Mouse (Mus musculus): ENCODE data around the gene Spaar.
A peak's percentile ranks its signal among the peaks of the same experiment; 100 is the strongest.

Gene Spaar

DNA sequence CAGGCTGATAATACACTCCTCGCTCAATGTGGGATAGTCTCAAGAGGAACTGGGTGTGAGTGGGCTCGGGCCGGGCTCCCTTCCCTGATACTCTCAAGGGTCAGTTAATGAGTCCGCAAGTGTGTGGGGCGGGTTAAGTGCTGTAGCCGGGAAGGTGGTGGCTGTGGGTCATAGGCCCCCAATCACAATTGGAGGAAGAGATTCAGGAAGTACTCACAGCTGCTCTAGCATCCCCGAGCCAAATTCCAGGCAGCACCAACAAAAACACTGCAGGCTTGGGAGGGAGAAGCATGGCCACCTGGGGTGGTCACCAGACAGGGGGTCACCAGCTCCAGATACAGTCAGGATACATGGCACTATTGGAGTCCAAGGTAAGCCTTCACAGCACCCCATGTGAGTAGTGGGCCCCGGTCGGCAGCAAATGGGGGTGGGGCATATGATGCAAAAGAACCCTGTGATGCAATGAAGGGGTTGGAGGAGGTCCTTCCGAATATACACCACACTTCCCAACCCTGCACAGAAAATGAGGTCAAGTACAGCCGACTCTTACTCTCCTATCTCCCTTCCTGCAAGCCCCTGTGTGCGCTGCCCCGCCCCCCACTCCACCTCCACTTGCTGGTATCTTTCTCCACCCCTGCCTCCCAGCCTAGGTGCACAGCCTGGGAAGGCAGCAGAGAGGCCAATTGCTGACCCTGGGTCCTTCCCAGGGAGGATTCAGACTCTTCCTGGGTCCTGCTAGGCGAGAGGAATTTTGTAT lies at the start of gene Spaar:
Gene Spaar (plus strand): TSS at position 241 of the 757 bp plus-strand sequence.
- DNase-seq = peak; percentile 58 to 71

DNA sequence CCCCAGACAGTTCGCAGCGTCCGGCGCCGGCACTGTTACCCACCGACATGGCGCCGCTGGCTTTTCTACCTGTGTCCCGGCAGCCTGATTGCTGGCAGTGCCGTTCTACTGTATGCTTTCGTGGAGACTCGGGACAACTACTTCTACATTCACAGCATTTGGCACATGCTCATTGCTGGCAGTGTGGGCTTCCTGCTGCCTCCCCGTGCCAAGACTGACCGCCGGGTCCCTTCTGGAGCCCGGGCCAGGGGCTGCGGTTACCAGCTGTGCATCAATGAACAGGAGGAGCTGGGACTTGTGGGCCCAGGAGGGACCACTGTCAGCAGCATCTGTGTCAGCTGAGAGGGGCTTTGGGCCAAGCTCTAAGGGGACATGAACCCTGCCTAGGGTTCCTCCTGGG lies 39.8 kb upstream of the Spaar start:
- no peak for DNase-seq

DNA sequence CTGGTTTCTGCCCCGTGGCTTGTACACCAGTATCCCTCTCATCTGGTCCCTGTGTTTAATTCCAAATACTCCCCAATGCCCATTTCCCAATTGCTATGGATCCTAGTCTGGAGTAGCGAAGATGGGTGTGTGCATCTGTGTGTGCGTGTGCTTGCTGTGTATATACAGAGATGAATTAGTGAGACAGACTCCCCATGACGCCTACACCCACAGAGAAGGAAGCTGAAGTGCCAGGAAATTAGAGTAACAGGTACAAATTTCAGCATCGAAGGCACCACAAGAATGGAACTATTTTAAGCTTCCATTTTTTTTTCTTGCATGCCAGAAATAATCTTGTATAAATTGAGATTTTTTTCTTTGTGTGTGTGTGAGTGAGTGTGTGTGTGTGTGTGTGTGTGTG lies 38.8 kb upstream of the Spaar start:
- no peak for DNase-seq

DNA sequence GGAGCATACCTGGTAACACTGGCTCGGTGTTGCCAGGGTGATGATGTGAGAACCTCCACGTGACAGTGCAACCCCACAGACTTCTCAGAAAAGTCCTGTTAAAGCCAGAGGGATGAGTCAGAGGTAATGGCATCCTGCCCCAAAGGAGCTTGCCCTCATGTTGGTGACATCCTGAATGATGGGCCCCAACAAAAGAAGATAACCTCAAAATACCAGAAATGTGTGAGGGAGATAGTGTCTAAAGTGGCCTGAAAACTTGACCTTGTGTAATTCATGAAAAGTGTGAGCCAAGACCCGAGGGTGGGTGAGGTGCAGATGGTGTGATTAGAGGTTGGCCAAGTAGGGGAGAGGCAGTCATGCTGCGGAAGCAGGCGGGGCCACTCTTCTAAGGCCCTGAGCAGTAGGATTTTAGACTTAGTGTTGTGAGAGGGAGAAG lies 36.0 kb upstream of the Spaar start:
- no peak for DNase-seq

DNA sequence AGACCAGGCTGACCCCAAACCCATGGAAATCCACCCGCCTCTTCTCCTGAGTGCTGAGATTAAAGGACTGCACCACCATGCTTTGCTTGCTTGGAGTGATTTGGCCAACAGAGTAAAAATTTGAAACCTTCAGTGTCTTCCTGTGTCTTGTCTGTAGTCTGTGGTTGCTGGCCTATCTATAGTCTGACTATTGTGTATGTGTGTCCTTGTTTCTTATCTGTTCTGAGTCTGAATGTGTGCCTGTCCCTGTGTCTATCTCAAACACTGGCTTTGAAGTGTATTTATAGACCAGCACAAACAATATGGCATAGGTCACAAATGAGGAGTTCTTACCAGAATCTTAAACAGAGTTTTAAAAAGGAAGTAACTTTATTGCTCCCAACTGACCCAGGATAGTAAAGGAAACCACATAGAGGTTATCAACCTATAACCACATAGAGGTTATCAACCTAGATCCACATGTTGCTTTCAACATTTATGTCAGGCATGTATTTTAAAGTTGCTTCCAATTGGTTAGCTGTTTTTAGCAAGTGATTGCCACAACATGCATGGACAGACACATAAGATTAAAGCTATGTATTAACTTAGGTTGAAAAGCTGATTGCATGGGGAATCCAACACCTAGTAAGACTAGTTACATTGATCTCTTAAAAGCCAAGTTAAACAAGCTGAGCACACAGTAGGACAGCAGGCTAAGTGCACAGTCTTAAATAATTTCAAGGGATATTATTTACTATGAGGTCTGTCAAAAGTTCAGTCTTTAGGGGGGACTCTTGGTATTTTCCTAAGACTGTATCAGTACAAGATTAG lies 35.2 kb upstream of the Spaar start:
- no peak for DNase-seq

DNA sequence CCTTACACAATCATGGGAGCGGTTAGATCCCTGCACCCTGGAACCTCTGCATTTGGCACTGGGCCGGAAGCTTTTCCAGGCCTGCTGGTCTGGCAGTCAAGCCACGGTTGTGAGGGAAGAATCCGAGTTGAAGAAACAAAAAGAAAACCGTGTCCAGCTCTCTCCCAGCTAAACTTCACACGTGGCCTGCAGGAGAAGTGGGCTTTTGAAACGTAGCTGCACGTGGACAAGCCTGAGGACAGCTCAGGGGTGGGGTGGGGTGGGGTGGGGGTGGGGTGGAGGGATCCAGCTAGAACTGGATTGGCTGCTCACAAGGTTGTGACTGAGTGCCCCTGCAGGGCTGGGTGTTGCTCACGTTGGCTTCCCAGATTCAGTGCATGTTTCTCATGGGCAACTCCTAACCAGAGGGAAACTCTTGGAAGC lies 34.6 kb upstream of the Spaar start:
- peak; percentile 38 to 60 for DNase-seq

DNA sequence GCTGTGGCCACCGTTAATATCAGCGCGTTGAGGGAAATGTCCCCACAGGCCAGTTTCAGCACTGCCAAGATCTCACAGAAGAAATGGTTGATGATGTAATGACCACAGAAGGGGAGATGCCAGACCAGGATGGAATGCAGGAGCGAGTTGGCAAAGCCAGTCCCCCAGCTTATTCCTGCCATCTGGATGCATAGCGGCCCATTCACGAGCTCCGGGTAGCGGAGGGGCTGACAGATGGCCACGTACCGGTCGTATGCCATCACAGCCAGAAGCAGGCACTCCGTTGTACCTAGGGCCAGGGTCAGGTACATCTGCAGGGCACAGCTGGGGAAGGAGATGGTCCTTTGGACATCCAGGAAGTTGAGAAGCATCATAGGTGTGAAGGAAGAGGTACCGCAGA lies 33.3 kb upstream of the Spaar start:
- no peak for DNase-seq

DNA sequence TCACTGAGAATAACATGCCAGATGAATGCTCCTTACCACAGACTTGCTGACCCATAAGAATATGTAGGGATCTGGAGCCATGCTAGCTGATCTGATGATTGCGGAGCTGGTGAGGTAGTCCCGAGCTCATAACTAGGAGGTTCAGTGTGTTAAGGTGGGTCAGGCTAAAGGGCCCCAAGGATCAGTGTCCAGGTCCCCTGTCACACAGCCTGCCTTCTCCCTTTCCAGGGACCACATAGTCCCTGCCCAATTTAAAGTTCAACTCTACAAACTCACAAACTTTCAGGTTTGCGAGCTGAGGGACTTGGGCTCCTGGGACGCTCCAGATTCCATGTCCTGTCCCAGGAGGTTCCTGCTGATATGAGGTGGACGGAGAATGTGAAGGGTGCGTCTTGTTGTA lies 29.1 kb upstream of the Spaar start, which contains the start of gene Olfr70:
Gene Olfr70 (minus strand): TSS at position 101 of the 400 bp plus-strand sequence.
- no peak for DNase-seq

DNA sequence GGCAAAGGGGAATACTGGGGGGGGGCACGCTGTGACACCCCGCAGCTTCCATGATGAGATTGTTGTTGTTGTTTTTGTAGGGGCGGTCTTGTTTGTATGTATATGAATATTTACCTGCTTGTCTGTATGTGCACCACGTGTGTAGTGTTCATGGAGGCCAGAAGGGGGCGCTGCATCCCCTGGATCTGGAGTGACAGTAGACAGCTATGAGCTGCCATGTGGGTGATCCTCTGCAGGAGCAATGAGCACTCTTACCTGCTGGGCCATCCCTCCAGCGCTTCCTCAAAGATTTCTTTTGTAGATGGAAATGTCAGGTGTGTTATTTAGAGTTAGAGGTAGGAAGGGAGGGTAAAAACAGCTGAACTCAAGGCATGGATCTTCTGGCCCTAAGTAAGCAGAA lies 26.4 kb upstream of the Spaar start:
- no peak for DNase-seq

DNA sequence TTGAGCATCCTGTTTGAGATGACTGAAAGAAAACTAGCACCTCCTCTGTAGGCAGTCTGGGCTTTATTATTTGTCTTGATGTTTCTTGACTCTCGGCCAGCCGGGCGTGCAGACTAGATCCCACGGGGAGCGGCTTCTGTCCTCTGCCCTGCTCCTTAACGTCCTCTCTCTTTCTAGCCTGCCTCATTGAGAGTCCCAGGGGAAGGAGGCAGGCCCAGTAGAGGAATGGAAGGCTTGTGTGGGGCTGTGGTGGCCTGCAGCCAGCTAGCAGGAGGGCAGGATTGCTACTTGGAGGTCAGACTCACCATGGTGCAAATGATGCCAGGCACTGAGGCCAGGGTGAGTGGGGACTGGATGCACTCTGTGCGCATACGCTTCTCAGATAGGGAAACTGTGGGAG lies 26.0 kb upstream of the Spaar start:
- peak; percentile 59 to 70 for DNase-seq

DNA sequence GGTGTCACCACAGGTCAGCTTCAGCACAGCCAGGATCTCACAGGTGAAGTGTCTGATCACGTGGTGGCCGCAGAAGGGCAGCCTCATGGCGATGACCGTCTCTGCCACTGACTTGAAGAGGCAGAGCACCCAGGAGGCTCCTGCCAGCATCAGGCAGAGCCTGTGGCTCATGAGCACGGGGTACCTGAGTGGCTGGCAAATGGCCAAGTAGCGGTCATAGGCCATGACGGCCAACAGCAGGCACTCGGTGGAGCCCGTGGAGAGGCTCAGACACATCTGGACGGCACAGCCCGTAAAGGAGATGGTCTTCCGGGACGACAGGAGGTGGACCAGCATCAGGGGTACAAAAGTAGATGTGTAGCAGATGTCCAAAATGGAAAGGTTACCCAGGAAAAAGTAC lies 23.8 kb upstream of the Spaar start:
- DNase-seq = peak in 1 of 2 experiments; percentile 47

DNA sequence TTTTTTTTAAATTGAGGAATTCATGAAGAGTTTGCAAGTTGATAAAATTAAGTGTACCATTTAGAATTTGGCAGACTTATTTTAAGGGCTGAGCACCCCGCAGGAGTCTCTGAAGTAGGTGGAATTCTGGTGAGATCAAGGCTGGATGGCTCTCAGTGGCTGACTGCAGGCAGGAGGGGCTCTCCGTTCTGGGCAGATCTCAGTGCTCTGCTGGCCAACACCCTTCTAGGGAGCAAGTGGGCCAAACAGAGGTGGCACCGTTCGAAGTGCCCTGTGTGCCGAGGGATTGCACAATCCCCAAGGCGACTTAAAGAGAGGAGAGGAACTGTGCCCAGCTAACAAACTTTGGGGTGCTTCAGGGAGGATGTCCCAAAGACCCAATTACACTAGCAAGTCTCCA lies 20.0 kb upstream of the Spaar start, which contains the start of gene Olfr71:
Gene Olfr71 (minus strand): TSS at position 387 of the 400 bp plus-strand sequence.
- DNase-seq = no peak

DNA sequence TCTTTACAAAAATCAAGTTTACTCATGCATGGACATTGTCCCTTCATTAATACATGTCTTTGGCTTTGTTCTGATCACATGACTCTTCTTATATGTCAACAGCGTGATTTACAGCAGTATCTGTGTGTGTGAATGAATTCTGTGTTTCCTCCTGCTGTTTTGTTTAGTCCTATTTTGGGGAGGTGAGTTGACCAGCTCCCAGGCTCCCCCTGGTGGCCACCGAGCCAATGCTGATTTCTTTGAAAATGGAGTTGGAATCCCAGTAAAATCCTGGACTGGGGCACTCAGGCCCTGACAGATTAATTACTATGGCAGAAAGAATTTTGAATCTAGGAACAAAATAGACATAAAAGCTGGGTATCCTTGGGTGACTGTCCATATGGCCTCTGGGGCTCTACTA lies 18.0 kb upstream of the Spaar start:
- peak; percentile 93 to 95 for DNase-seq

DNA sequence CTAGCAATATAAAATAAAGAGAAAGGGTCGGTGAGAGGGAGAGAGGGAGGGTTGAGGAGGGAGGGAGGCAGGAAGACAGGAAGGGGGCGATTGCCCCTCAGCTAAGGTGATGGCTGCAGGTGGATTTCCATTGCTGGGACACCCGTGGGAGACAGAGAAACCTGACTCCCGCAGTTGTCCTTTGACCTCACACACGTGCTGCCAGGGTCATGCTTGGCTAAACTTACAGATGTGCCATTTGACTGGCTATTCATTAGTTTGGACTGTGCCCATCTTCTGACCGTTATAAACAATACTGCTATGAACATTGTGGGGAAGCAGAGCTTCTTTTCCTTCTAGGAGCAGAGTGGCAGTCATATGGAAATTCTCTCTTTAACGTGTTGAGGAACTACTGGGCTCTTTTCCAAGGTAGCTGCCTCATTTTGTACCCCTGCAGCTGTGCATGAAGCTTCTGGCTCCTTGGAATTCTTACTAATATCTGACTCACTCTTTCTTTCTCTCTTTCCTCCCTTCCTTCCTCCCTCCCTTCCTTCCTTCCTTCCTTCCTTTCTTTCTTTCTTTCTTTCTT lies 16.1 kb upstream of the Spaar start:
- DNase-seq = peak; percentile 35 to 57

DNA sequence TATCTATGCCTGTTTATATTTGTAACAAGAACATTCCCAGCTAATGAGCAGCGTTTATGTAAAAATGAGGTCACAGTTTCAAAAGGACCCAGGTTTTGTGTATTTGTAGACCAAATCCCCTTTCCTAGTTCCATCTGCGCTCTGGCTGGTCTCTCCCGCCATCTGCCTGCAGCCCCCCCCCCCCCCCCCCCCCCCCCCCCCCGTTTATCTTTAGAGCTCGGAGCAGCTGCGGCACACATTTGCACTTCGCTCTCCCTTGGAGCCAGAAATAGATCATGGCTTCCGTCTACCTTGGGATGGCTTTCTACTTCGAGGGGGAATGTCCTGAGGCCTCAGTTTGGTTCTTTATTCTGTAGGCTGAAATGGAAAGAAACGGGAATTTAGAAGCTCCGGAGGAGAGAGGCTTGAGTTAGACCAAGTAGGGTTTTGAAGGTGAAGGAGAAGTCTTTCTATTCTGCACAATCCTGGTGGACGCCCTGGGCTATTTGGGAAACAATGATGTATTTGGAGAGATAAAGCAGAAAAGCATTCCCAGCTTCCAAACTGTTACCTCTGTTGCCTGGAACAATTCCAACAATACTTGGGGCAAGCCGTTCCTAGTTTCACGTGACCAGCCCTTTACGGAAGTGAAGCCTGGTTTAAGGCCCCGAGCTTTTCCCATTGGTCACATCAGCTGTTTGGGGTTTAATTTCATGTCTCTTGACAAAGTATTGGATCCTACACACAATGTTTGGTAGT lies 9.2 kb upstream of the Spaar start:
- DNase-seq = no peak

DNA sequence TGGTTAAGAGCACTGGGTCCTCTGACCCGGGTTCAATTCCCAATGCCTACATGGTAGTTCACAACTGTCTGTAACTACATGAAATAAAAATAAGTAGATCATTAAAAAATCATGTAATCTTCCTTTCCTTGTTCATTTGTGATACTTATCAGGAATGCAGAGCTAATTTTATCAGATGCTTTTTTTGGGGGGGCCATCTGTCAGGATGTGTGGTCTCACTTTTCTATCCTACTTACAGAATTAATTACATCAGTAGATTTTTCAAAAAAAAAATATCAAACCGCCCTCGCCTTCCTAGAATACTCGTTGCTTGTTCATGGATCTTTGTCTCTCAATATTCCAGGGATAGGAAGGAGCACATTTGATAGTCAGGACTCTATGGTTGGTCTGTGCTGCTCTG lies 7.6 kb upstream of the Spaar start:
- DNase-seq = no peak

DNA sequence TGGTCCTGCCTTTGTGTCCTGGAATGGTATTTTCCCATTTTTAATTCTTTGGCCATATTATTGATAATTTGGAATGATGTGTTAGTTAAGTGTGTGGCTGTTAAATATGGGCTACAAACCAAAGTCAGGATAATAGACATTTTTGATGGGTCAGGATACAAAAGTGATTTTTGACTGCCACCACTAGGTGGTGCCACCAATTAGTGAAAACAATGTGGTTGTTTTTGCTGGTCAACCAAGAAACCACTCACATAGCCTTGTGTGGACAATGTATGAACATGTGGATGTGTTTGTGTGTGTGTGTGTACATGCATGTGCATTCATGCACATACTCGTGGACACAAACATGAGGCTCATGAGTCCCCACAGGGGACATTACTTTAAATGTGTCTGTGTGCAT lies 5.1 kb upstream of the Spaar start:
- peak; percentile 71 to 75 for DNase-seq

DNA sequence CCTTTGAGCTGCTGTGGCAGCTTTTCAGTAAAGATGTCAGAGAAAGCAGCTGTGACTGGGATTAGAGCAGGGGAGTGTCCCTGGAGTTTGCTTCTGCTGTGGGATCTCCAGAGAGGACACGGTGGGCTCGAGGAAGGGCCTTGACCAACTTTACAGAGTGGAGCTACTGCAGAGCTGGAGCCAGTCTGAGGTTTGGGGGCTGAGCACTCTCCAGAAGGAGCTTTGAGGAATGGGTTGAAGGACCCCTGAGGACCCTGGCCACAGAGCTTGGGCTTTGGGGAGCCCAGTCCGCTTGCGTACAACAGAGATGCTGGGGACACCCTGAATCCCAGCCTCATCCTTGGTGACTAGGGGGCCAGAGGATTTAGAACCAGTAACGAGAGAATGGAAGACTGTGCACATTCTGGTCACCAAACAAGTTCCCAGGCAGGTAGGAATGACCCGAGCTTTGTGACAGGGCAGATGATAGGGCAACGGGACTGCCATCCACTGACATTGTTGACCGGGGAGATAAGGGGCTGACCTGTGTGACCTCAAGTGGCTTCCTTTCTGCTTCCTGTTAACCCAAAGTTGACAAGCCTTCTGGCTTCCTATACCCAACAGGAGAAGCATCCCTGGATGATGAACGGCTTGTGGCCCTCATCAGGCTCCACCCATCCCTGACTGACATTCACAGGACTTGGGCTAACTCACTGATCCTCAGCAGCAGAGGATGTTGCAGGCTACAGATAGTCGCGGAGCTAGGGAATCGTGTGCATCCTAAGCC lies 3.4 kb upstream of the Spaar start:
- DNase-seq = peak; percentile 33 to 51

DNA sequence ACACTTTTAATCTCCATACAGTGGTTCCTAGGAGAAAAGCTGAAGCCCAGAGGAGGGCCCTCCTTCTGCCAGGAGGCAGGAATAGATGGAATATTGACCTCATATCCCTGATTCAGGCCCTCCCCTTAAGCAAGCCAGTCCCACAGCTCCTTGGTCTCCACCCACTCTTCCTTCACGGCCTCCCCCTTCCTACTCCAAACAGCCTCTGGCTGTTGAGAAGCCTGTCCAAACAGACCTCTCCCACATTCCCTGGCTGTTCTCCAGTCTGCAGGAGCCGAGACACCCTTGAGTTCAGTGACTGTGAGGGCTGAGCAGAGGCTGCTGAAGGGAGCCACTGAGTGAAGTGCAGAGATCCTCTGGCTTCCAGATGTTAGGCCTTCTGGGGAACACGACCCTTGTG lies 2.8 kb upstream of the Spaar start, which contains the start of gene Hrct1:
Gene Hrct1 (plus strand): TSS at position 194 of the 400 bp plus-strand sequence.
- DNase-seq = peak; percentile 76 to 84

DNA sequence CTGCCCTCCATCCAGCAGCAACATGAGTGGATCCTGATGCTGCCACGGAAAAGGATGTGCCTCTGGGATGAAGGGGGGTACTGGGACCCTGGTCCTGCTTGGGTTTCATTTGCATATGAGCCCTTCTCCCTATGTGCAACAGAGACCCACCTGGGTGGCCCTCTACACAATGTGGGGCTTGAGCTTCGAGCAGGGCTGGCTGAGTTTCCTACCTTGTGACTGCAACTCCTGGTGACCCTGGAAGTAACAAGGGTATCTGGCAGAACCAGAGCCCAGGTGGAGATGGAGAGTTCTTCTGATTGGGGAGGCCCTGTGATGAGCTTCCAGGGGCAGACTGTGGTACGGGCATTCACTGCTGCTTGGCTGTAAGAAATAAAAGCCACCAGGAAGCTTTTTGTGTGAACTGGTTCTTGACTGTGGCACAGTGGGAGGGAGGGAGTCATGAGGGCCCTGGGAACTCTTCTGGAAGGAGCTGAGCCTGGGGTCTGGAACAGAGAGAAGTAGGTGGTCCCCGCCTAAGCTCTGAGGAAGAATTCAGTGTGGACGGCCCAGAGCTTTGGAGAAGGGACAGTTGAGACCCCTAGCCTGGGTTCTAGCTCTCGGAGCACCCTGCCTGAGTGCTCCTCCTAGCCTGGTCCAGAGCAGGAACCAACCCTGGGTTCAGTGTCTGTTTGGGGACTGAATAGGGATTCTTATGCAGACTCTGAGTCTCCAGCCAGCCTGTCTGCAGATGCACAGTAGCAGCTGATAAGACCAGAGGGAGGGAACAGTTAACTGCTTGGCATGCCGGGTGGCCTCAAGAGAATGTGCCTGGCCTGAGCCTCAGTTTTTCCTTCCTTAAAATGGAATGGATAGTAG lies 1.9 kb upstream of the Spaar start:
- DNase-seq = no peak

DNA sequence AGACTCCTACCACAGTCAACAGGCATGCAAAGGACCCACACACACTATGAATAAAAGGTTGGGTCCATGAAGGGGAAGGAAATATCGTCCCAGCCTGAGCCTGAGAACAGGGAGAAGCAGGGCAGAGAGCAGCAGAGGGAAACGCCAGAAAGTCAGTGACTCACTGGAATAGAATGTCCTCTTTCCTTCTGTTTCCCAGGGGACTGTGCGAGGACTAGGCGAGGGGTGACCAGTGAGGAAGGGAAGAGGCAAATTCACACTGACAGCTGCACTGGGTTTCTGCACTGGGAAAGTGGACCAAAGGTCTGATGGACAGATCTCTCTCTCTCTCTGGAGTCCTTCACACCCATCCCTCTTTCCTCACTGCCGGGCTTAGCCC lies 1.3 kb upstream of the Spaar start:
- DNase-seq = peak; percentile 41 to 68

Data from kidney, postnatal 4 days (tissue).